Mouse (Mus musculus) testis, adult 2 months (tissue): ENCODE data around the gene Ldlr. TPM values are rescaled to one million over a fixed set of nuclear protein-coding genes. Genes with fewer than 3 reads are reported as not detected.
"Not testable (repeated sequence)": the region's sequence is repeated elsewhere in the genome, so short reads cannot be mapped to it uniquely, and the experiment has no call there.

Experiments used
- H3K27ac ChIP-seq: fragments of 200-500 bp; 2 replicates; pipeline ENCODE4 v1.5.1; 2012; ENCODE audit warnings: low read depth, low read length; ENCODE audit not compliant: control insufficient read depth, insufficient read depth
- H3K27me3 ChIP-seq: fragments of 200-500 bp; 2 replicates; pipeline ENCODE4 v1.6.1; 2012; ENCODE audit warnings: mild to moderate bottlenecking, low read length, moderate library complexity; ENCODE audit not compliant: control insufficient read depth, insufficient read depth
- H3K36me3 ChIP-seq: fragments of 200-500 bp; 2 replicates; pipeline ENCODE4 v1.6.1; 2012; ENCODE audit warnings: mild to moderate bottlenecking, low read length; ENCODE audit not compliant: control insufficient read depth, insufficient read depth
- H3K4me1 ChIP-seq: fragments of 200-500 bp; 2 replicates; pipeline ENCODE4 v1.6.1; 2012; ENCODE audit warnings: low read length; ENCODE audit not compliant: control insufficient read depth, insufficient read depth
- H3K4me3 ChIP-seq: fragments of 200-500 bp; 2 replicates; pipeline ENCODE4 v1.5.1; 2012; ENCODE audit warnings: low read depth, mild to moderate bottlenecking, low read length, moderate library complexity, mixed read lengths; ENCODE audit not compliant: control insufficient read depth
- CTCF ChIP-seq: fragments of 200-500 bp; IDR thresholded peaks from 2 replicates; pipeline ENCODE4 v1.5.1; 2012; ENCODE audit warnings: low read depth, mild to moderate bottlenecking, inconsistent platforms, low read length, moderate library complexity; ENCODE audit not compliant: control insufficient read depth, insufficient read depth, insufficient replicate concordance
- POLR2A ChIP-seq: fragments of 200-500 bp; IDR thresholded peaks from 2 replicates; pipeline ENCODE4 v1.6.1; 2012; ENCODE audit warnings: low read depth, mild to moderate bottlenecking, inconsistent platforms, low read length, moderate library complexity; ENCODE audit not compliant: control insufficient read depth
- polyA plus RNA-seq: library from polyadenylated mRNA; depleted of rRNA; stranded (reverse); fragments of >200 nt; gene quantifications from 2 replicates; pipeline ENCODE4 v1.2.3, GENCODE M21; 2012

Gene Ldlr
- polyA plus RNA-seq, 1 experiment: 2.9 TPM

GRCm38 (mm10) chr9:21784517-21785307, 61.4 kb downstream of the Ldlr start:
- TF ChIP-seq CTCF (no peak), POLR2A (no peak)
- H3K27me3 ChIP-seq: no peaks in the 10 kb centered on the region
- no peaks in the 10 kb centered on the region for H3K36me3 ChIP-seq
- no peak overlapping the region for H3K4me3 ChIP-seq
- peaks cover 3% of the 10 kb centered on the region; the same call in 1 of the 2 replicates for H3K4me1 ChIP-seq
- H3K27ac ChIP-seq: no peak overlapping the region

DNA sequence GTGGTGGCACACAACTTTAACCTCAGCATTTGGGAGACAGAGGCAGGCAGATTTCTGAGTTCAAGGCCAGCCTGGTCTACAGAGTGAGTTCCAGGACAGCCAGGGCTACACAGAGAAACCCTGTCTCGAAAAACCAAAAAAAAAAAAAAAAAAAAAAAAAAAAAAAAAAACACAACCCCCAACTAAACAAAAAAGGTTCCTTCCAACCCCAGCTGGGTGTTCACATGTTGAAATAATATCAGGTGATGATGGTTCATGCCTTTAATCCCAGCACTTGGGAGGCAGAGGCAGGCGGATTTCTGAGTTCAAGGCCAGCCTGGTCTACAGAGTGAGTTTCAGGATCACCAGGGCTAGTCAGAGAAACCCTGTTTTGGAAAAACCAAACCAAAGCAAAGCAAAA, 63.0 kb downstream of the Ldlr start:
- not testable (repeated sequence) for H3K36me3 ChIP-seq, H3K4me3 ChIP-seq, H3K27me3 ChIP-seq, H3K27ac ChIP-seq, H3K4me1 ChIP-seq

DNA sequence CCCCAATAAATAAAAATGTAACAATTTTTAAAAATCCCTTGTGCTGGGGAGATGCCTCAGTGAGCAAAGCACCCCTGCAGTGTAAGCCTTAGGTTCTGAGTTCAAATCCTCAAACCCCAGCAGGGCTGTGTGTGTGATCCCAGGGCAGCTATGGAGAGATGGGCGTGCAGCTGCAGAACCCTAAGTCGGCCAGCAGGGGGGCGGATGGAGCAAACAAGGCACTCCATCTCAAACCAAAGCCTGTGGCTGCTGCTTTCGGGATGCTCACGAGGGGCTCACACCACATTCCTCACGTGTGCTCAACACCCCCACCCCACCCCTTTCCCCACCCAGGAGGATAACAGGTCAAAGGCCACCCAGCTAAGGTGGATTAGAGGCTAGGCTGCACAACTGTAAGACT, 63.6 kb downstream of the Ldlr start:
- peaks cover 3% of the 10 kb centered on the region; the same call in 1 of the 2 replicates for H3K4me1 ChIP-seq
- H3K4me3 ChIP-seq: no peak overlapping the region
- H3K27me3 ChIP-seq: no peaks in the 10 kb centered on the region
- H3K36me3 ChIP-seq: no peaks in the 10 kb centered on the region
- TF ChIP-seq CTCF (peak; percentile 68), POLR2A (no peak)
- no peak overlapping the region; the same call in 1 of the 2 replicates for H3K27ac ChIP-seq

DNA sequence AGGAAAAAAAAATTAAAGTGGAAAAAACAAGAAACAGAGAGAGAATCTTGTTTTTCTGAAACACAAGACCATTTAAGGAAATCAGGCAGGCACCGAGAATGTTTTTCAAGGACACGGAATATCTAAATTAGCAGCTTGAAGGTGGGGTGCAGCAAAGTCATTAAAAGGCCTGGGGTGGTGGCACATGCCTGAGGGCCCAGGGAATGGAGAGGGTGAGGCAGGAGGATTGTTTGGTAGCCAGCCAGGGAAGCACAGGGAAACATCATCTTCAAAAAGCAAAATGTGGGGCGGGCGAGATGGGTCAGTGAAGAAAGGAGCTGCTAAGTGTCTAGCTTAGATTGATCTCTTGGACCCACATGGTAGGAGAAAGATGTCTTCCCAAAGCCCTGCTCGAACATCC, 64.4 kb downstream of the Ldlr start:
- H3K36me3 ChIP-seq: no peaks in the 10 kb centered on the region
- H3K4me3 ChIP-seq: no peak overlapping the region
- TF ChIP-seq POLR2A (no peak), CTCF (no peak)
- peaks cover 3% of the 10 kb centered on the region; the same call in 1 of the 2 replicates for H3K4me1 ChIP-seq
- peak overlapping the region; percentile 67 for H3K27ac ChIP-seq
- H3K27me3 ChIP-seq: no peaks in the 10 kb centered on the region

- H3K4me1 ChIP-seq: peaks cover 3% of the 10 kb centered on the region; the same call in 1 of the 2 replicates
- TF ChIP-seq POLR2A (no peak), CTCF (no peak)
- H3K27me3 ChIP-seq: no peaks in the 10 kb centered on the region
- H3K4me3 ChIP-seq: no peak overlapping the region
- no peak overlapping the region; the same call in 1 of the 2 replicates for H3K27ac ChIP-seq
- H3K36me3 ChIP-seq: no peaks in the 10 kb centered on the region
These were observed 65.0 kb downstream of the Ldlr start for GRCm38 (mm10) chr9:21788234-21788633.

DNA sequence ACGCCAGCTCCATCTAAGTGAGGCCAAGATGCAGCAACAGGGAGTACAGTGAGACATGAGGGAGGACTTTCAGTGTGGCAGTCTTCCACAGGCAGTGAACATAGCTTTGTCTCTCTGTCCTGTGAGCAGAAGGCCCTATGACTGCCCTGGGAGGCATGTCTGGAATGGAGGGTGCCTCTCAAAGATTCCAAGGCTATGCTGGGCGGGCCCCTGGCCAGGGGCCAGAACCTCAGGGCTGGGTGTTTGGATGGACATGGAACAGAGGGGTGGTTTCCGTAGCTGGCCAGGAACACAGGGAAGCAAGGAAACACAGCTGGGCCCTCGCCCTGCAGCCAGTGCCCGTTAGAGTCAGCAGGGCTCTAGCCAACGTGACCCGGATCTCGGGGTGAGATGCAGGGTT, 68.6 kb downstream of the Ldlr start:
- H3K36me3 ChIP-seq: no peaks in the 10 kb centered on the region
- H3K27ac ChIP-seq: peak overlapping the region; percentile 5
- no peak overlapping the region for H3K4me3 ChIP-seq
- no peaks in the 10 kb centered on the region for H3K4me1 ChIP-seq
- no peaks in the 10 kb centered on the region for H3K27me3 ChIP-seq
- TF ChIP-seq CTCF (no peak), POLR2A (no peak)

DNA sequence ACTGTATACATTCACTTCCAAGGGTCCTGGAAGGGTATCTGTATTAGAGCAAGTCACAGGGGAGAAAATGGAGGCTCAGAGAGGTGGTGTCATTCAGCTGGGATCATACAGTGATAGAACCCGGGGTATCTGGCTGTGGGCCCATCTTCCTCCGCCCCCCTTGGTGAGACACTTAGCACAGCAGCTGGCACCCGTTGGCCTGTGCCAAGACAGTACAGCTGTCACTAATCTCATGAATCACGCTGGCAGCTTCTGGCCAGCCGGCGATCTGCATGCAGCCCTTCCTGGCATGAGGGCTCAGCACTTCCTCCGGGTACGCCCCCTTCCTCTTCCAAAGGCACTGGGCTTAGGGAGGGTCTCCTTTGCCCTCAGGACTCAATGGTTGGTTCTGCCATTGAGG, 69.4 kb downstream of the Ldlr start:
- H3K27ac ChIP-seq: peak overlapping the region; percentile 9

DNA sequence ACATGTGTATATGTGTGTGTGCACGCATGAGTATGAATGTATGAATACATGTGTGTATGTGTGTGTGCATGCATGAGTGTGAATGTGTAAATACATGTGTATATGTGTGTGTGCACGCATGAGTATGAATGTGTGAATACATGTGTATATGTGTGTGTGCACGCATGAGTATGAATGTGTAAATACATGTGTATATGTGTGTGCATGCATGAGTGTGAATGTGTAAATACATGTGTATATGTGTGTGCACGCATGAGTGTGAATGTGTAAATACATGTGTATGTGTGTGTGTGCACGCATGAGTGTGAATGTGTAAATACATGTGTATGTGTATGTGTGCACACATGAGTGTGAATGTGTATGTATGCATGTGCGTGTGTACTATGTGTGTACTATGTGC, 70.2 kb downstream of the Ldlr start:
- H3K4me1 ChIP-seq, H3K27ac ChIP-seq, H3K4me3 ChIP-seq, H3K27me3 ChIP-seq, H3K36me3 ChIP-seq: not testable (repeated sequence)

More for the DNA sequence above, 69.4 kb downstream of the Ldlr start:
- Histone ChIP-seq H3K27me3 (no peaks in the 10 kb centered on the region), H3K4me3 (no peak overlapping the region), H3K36me3 (no peaks in the 10 kb centered on the region), H3K4me1 (peaks cover 2% of the 10 kb centered on the region)
- no peak for TF ChIP-seq CTCF
- TF ChIP-seq POLR2A: no peak
